Mouse (Mus musculus) embryo, embryonic 10.5 days (tissue): ENCODE measurements around the gene Agpat3.
A peak's percentile ranks its signal among the peaks of the same experiment; 100 is the strongest.

Source experiments
- DNase-seq: peaks from one replicate; pipeline ENCODE4 v3.0.0-alpha.2; 2015; ENCODE audit warnings: low spot score

The Agpat3 gene

GRCm38 (mm10) chr10:78296371-78296770 lies 55.9 kb downstream of the Agpat3 start:
- no peak for DNase-seq

- DNase-seq, result no peak
These were observed 58.7 kb downstream of the Agpat3 start for GRCm38 (mm10) chr10:78293576-78293975.

- DNase-seq, result no peak
These were observed 59.9 kb downstream of the Agpat3 start for GRCm38 (mm10) chr10:78292381-78292780.

- peak; percentile 54 for DNase-seq
These were observed 61.4 kb downstream of the Agpat3 start for GRCm38 (mm10) chr10:78290730-78291535.

GRCm38 (mm10) chr10:78288896-78289295 lies 63.4 kb downstream of the Agpat3 start:
- no peak for DNase-seq

- no peak for DNase-seq
These were observed 64.2 kb downstream of the Agpat3 start for GRCm38 (mm10) chr10:78288135-78288534.

- no peak for DNase-seq
These were observed 64.7 kb downstream of the Agpat3 start for GRCm38 (mm10) chr10:78287465-78288132.

GRCm38 (mm10) chr10:78285959-78286358 lies 66.3 kb downstream of the Agpat3 start:
- no peak for DNase-seq

- DNase-seq, result no peak
These were observed 66.9 kb downstream of the Agpat3 start for GRCm38 (mm10) chr10:78285409-78285808.

GRCm38 (mm10) chr10:78284812-78285211 lies 67.5 kb downstream of the Agpat3 start:
- no peak for DNase-seq

- no peak for DNase-seq
These were observed 69.9 kb downstream of the Agpat3 start for GRCm38 (mm10) chr10:78282411-78282810.

GRCm38 (mm10) chr10:78280486-78280885 lies 71.8 kb downstream of the Agpat3 start:
- DNase-seq, result no peak

- peak; percentile 86 for DNase-seq
These were observed 73.1 kb downstream of the Agpat3 start for GRCm38 (mm10) chr10:78279210-78279609.

GRCm38 (mm10) chr10:78277835-78278234 lies 74.5 kb downstream of the Agpat3 start:
- DNase-seq, result no peak

- DNase-seq, result no peak
These were observed 76.0 kb downstream of the Agpat3 start for GRCm38 (mm10) chr10:78276242-78276641.

- peak; percentile 5 for DNase-seq
These were observed 79.4 kb downstream of the Agpat3 start for GRCm38 (mm10) chr10:78272932-78273331.

GRCm38 (mm10) chr10:78265881-78266280 lies 86.4 kb downstream of the Agpat3 start:
- no peak for DNase-seq

- DNase-seq, result no peak
These were observed 87.6 kb downstream of the Agpat3 start for GRCm38 (mm10) chr10:78264735-78265134.

GRCm38 (mm10) chr10:78260916-78261650 lies 91.2 kb downstream of the Agpat3 start:
- DNase-seq, result no peak

GRCm38 (mm10) chr10:78260322-78260721 lies 92.0 kb downstream of the Agpat3 start:
- no peak for DNase-seq

GRCm38 (mm10) chr10:78259702-78260101 lies 92.6 kb downstream of the Agpat3 start:
- DNase-seq, result no peak

- no peak for DNase-seq
These were observed 93.1 kb downstream of the Agpat3 start for GRCm38 (mm10) chr10:78259230-78259629.
